Mouse (Mus musculus): ENCODE measurements around the gene Gm21987.

The Gm21987 gene

DNA sequence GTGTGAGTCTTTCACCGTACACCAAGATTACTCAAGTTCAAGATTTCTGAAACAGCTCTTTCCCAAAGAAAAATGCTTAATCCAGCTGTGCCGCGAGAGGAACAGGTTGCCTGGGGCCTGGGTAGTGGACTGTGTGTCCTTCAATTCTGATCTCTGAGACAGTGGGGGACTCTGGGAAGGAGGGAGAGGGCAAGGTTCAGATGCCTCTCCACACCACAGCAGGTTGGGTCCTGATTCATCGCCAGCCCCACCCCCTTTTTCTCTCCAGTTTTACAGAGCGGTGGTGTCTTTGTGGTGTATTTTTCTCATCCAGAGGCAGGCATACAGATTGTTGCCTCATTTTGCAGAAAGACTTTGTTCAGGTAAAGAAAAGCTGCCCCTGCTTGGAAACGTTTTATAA lies 51.4 kb downstream of the Gm21987 start:
- DNase-seq, result no peak

DNA sequence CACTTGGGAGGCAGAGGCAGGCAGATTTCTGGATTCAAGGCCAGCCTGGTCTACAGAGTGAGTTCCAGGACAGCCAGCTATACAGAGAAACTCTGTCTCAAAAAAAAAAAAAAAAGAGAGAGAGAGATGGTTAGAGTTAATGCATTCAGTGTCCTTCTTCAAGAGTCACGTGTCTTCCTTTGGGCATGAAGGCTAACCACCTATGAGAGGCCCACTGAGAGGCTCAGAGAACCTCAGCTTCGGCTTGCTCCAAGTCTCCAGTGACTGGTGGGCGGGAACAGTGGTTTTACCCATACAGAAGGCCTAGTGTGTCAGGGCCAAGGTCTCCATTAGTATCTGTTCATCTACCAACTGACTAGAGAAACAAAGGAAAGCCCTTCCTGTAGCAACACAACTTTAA lies 52.2 kb downstream of the Gm21987 start:
- DNase-seq, result no peak

DNA sequence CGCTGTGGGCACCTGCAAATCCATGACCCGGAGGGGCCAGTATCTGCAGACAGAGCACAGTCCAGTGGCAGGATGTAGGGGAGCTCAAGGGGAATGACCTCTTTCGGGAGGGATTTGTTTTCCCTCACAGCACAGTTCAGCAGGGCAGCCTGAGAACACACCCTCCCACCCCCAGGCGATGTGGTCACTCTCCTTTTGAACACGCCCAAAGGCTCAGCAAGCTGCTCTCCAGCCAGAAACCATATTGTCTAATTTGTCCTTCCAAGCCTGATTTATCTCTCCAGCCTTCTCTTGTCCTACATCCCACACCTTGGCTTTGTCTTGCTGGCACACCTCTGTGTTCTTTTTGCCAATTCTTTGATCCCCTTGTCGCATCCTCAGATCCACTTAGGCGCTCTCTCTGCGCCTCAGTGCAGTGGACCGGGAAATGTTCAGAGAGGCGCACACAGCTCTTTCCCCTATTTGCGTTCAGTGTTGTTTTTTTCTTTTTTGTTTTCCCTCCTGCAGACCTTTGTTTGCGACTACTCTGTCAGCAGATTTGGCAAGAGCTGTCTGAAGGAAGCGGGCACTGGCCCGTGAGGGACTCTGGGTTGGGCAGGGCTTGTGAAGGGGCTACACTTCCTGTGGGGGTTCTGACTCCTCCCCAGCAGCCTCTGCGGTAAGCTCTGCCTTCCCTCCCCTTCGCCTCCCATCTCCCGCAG lies 52.8 kb downstream of the Gm21987 start:
- peak; percentile 43 to 53 for DNase-seq

DNA sequence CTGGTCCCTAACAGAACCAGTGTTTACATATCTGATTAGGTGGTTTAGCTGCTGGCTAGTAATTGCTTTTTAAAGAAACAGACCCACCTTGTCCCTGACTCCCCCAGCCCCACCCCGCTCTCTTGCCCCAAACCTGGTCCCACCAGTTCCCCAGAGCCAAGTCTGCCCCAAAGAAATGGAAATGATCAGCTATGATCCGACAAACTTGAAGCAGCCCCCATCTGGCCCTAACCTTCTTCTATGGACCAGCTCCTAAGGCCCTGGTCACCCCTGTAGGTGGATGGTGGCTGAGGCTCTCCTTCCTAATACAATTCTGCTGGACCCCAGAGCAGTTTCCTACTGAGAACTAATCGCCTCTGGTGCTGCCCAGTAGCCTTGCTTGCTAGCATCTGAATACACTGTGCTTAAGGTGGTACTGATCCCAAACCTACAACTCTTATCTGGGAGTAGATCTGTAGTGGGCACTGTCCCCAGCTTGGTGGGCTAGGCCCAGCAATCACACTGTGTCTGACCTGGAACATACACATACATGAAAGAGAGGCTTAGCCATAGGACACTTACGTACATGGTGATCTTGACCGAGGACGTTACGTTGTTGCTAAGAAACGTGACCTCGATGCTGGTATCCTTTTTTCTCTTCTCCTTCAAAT lies 53.6 kb downstream of the Gm21987 start:
- DNase-seq, result no peak

DNA sequence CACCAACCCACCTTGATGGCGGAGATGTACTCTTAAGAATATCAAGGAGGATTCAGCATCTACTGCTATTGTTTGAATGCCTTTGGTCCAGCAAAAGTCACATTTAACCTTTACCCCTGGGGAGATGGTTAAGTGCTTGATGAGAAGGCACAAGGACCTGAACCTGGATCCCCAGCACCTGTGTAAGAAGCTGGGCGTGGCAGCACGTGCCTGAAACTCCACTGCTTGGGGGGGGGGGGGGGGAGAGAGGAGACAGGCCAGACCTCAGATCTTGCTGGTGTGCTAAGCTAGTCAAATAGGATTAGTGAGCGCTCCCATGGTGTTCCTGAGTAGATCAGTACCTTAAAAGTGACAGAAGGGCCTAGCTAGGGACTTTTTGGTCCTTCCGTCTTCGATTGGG lies 54.6 kb downstream of the Gm21987 start:
- DNase-seq, result no peak

DNA sequence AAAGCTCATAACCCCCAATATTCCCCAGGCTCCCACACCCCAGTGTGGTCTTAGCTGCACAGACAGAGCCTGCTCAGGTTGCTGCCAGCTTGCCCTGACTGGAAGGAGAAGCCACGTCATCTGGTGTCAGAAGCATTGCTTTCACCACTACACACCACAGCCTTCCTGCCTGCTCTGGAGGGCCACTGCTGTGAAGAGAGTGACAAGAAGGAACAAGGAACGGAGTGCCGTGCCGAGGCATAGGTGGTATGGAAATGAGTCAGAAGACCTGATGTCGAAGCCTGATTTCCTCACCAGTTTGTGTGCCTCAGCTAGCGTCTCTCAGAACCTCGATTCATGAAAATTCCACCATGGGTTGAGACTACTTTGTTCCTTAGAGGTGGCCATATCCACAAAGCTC lies 56.8 kb downstream of the Gm21987 start:
- peak; percentile 14 to 27 for DNase-seq

DNA sequence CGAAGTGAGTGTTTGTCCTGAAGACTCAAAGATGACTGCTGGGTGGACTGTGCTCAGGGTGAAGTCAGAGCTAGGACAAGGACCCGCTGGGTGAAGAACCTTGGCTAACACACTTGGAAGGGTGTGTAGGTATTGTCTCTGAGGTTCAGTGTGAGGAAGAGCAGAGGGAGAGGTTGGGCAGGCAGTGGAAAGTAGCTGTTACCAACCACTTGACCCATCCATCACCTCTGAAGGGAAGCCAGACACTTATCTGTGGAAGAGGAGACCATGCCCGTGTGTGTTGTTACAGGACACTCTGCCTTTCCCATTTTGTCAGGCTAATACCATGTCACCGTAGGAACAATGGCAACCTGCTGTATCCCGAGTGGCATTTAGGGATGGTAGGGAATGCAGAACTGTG lies 59.5 kb downstream of the Gm21987 start:
- no peak for DNase-seq

DNA sequence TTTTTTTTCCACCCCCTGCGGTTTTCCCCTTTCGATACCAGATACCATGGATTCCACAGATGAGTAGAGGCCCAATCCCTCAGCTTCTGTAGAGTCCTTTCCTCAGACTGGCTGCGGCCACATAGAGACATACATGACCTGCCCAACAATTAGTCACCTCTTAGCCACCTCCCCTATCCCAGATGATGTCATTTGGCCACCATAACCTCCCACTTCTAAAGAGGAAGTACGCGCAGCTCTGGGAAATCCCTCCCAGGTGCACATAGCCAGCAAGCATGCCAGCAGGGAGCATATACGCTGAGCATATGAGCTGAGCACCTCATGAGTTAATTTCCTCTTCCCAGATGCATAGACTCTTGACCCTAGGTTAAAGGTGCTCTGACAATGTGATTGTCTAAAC lies 59.9 kb downstream of the Gm21987 start:
- no peak for DNase-seq

DNA sequence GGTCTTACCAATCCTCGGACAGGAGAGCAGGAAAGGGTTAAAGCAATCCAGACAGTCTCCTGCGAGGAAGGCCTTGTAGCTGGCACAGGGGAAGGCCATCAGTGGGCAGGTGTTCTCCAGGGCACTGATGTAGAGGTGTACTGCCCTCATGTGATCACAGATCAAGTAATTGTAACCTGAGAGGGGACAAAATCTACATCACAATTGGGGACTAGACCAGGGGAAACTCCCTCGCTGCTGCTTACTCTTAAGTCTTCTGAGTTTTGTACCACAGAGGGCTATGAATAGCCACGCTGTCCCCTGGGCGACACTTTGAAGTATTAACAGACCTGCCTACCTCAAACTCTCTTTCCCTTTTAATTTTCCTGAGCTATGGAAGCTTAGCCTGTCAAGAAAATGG lies 60.7 kb downstream of the Gm21987 start:
- no peak for DNase-seq

DNA sequence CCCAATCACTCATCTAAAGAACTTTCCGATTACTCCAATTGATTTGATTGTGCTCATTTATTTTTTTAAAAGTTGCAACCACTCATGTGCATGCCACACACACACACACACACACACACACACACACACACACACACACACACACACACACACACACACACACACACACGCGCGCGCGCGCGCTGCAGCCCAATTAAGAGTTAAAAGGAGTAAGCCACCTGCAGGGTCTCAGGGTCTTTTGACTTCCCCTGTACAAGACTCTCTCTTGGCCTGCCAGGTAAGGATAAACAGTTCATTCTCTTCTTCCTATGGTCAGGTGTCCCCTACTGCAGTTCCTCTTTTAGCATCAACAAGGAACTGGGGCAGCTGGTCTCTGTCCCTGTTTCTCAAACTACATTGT lies 61.6 kb downstream of the Gm21987 start:
- DNase-seq, result no peak
